Mouse (Mus musculus) kidney, adult 9 months (tissue): ENCODE data around the gene Mtf1.

Experiments used
- DNase-seq: peaks from one replicate; pipeline ENCODE4 v3.0.0; 2022

The Mtf1 gene

GRCm38 (mm10) chr4:124858370-124858769 is 56.5 kb downstream of the Mtf1 start:
- no peak for DNase-seq

GRCm38 (mm10) chr4:124860446-124860845 is 58.5 kb downstream of the Mtf1 start:
- DNase-seq = peak; percentile 65

- DNase-seq = no peak
Measured at GRCm38 (mm10) chr4:124861283-124862188, 59.6 kb downstream of the Mtf1 start, which contains the start of gene Maneal. Maneal (minus strand) TSS chr4:124862171.

GRCm38 (mm10) chr4:124872719-124873118 is 70.8 kb downstream of the Mtf1 start:
- no peak for DNase-seq

GRCm38 (mm10) chr4:124880599-124880998 is 78.7 kb downstream of the Mtf1 start, which contains the start of gene Epha10:
Epha10 (plus strand) TSS chr4:124880899.
- DNase-seq = no peak

- no peak for DNase-seq
Measured at GRCm38 (mm10) chr4:124881341-124881908, 79.5 kb downstream of the Mtf1 start.

GRCm38 (mm10) chr4:124882151-124882729 is 80.3 kb downstream of the Mtf1 start:
- DNase-seq = no peak

GRCm38 (mm10) chr4:124888702-124889101 is 86.8 kb downstream of the Mtf1 start:
- no peak for DNase-seq

- no peak for DNase-seq
Measured at GRCm38 (mm10) chr4:124889935-124890334, 88.0 kb downstream of the Mtf1 start.

GRCm38 (mm10) chr4:124890831-124891230 is 88.9 kb downstream of the Mtf1 start:
- no peak for DNase-seq

- no peak for DNase-seq
Measured at GRCm38 (mm10) chr4:124893769-124894168, 91.9 kb downstream of the Mtf1 start.

- DNase-seq = no peak
Measured at GRCm38 (mm10) chr4:124894508-124895428, 92.9 kb downstream of the Mtf1 start.

- DNase-seq = no peak
Measured at GRCm38 (mm10) chr4:124898428-124898827, 96.5 kb downstream of the Mtf1 start.
